Mouse (Mus musculus) A20 (cell line): ENCODE results near the gene Tsfm.

ENCODE experiments used
- DNase-seq: peaks from one replicate; pipeline ENCODE4 v3.0.0-alpha.2; 2011; ENCODE audit warnings: low read depth, low spot score

The Tsfm gene

DNA sequence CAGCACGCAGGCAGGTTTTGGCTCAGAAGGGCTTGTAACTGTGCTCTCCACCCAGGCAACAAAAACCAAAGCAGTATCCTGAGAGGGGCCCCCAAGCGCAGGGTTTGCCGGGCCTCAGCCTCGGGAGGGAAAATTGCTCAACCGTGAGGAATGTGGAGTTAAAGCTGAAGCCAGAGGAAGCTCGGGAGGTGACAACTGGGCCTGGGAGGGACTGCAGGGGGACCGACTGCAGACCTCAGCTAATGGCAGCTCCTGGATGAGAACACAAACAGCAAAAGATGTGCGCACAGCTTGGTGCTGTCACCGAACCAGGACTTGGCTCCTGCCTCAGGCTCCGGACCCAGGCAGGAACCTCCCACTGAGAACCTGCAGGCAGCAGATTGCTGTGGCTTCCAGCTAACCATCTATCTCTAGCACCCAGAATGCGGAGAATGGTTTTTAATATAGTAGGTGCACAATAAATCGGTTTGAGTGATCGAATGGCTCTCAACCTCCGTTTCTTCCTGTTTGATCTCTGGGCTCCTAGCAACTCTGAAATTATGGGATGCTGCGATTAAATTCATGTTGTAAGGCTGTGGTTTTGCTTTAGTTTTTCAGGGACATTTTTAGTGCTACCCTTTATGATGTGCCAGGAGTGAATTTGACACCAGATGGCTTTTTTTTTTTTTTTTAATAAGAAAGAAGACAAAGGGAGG, 68.2 kb downstream of the Tsfm start:
- DNase-seq = no peak

DNA sequence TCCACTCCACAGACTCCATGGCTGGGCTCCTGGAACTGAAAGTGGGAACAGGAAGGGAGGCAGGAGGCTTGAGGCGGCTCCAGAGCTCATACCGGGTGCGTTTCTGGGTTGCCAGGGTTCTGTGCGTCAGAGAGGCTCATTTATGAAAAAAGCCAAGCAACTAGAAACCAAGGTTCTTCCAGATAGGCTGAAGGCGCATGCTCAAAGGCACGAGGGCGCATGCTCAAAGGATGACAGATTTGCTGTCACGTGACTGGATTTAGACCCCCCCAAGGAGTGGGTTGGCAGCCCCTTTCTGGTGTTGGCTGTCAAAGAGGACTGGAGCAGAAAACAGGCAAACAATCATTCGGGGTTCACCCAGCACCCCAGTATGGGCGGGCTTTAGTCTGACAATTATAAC, 68.9 kb downstream of the Tsfm start:
- DNase-seq = no peak
